35 mouse cellular contexts compared by ENCODE assay signal in the genomic region with DNA sequence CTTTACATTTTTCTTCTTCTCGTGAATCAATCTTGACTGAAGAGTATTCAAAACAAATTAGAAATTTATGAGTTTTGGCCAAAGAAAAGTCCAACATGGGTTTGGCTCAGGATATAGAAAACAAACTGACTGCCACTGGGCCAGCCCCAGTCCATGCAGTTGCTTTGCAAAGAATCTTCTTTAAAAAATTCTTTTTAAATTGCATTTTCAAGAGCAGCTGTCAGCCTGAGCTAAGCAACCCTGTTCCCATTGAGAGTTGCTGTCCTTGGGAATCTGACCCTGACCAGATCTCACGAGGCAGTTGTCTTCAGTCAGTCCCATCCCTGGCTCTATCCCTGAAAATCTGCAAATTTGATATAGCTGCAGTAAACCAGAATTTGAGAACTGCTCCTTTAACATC. TPM values are rescaled to one million over a fixed set of nuclear protein-coding genes. Genes with fewer than 3 reads are reported as not detected.
DNase-seq lines count a peak whose midpoint lies in the region; ATAC-seq and TF ChIP-seq lines count a peak whose summit lies in the region.
"Had no signal": no experiment of that assay in that cellular context is flagged by ENCODE, and none has a peak within 500 bp of the region (broad histone marks: within the 10 kb centered on the region; RNA-seq: fewer than 3 reads in every experiment).

No protein-coding gene starts in this region.

- no peak overlapping the region for H3K4me2 ChIP-seq in kidney, postnatal 0 days (ENCODE audit: low read length)
- no peak overlapping the region for H3K4me2 ChIP-seq in lung, embryonic 16.5 days (ENCODE audit: low read depth, low read length)
- H3K4me2 ChIP-seq: embryonic facial prominence, embryonic 13.5 days; forebrain, embryonic 15.5 days; heart, embryonic 11.5 days; hindbrain, embryonic 13.5 days; limb, embryonic 12.5 days; liver, embryonic 15.5 days; lung, embryonic 15.5 days; neural tube, embryonic 15.5 days had no signal

- no peak overlapping the region for H3K27ac ChIP-seq in kidney, postnatal 0 days
- H3K27ac ChIP-seq in lung, embryonic 16.5 days (ENCODE audit: low read length): peak overlapping the region; percentile 13; the same call in 1 of the 2 replicates
- H3K27ac ChIP-seq: embryonic facial prominence, embryonic 13.5 days; forebrain, embryonic 10.5 days; forebrain, embryonic 15.5 days; gastrocnemius, adult 2 months; hindbrain, embryonic 13.5 days; left cerebral cortex, adult 2 months; limb, embryonic 12.5 days; liver, embryonic 15.5 days; lung, embryonic 15.5 days; macrophage; neural tube, embryonic 15.5 days had no signal

- H3K9me3 ChIP-seq in kidney, postnatal 0 days (replicated peaks; ENCODE audit: low read length): no peaks in the 10 kb centered on the region
- no peaks in the 10 kb centered on the region for H3K9me3 ChIP-seq in lung, embryonic 16.5 days (ENCODE audit: control insufficient read depth, low read length)
- H3K9me3 ChIP-seq: embryonic facial prominence, embryonic 13.5 days; forebrain, embryonic 10.5 days; forebrain, embryonic 15.5 days; hindbrain, embryonic 13.5 days; limb, embryonic 12.5 days; liver, embryonic 15.5 days; lung, embryonic 15.5 days; neural tube, embryonic 15.5 days had no signal

- no peak overlapping the region for H3K9ac ChIP-seq in kidney, postnatal 0 days (ENCODE audit: low read depth, low read length)
- no peak overlapping the region for H3K9ac ChIP-seq in lung, embryonic 16.5 days (ENCODE audit: low read length)
- H3K9ac ChIP-seq: embryonic facial prominence, embryonic 13.5 days; forebrain, embryonic 15.5 days; hindbrain, embryonic 13.5 days; limb, embryonic 12.5 days; liver, embryonic 15.5 days; lung, embryonic 15.5 days; neural tube, embryonic 15.5 days had no signal

- H3K36me3 ChIP-seq in kidney, postnatal 0 days (ENCODE audit: insufficient read depth, low read length): no peaks in the 10 kb centered on the region
- H3K36me3 ChIP-seq in lung, embryonic 16.5 days (ENCODE audit: control insufficient read depth, insufficient read depth, low read length): no peaks in the 10 kb centered on the region
- H3K36me3 ChIP-seq: embryonic facial prominence, embryonic 13.5 days; forebrain, embryonic 10.5 days; forebrain, embryonic 15.5 days; hindbrain, embryonic 13.5 days; limb, embryonic 12.5 days; liver, embryonic 15.5 days; lung, embryonic 15.5 days; neural tube, embryonic 15.5 days had no signal

- no peak; the same call in 1 of the 2 replicates for ATAC-seq in kidney, postnatal 0 days (replicated peaks; ENCODE audit: low FRiP score, low read depth)
- no peak for ATAC-seq in lung, embryonic 16.5 days (ENCODE audit: low read depth)
- ATAC-seq: forebrain, embryonic 15.5 days had no signal

- 53% methylated on average over 2 of the region's 2 CpGs for WGBS in kidney, postnatal 0 days
- WGBS in lung, embryonic 16.5 days: 21% methylated on average over 2 of the region's 2 CpGs

- no peaks in the 10 kb centered on the region for H3K4me1 ChIP-seq in kidney, postnatal 0 days (replicated peaks; ENCODE audit: insufficient read depth, low read length)
- peaks cover 6% of the 10 kb centered on the region for H3K4me1 ChIP-seq in lung, embryonic 16.5 days (replicated peaks; ENCODE audit: control insufficient read depth, insufficient read depth, low read length)
- H3K4me1 ChIP-seq: embryonic facial prominence, embryonic 13.5 days; forebrain, embryonic 10.5 days; hindbrain, embryonic 13.5 days; limb, embryonic 12.5 days; liver, embryonic 15.5 days; neural tube, embryonic 15.5 days had no signal

- no peaks in the 10 kb centered on the region for H3K27me3 ChIP-seq in kidney, postnatal 0 days (ENCODE audit: insufficient read depth, low read length)
- no peaks in the 10 kb centered on the region for H3K27me3 ChIP-seq in lung, embryonic 16.5 days (ENCODE audit: control insufficient read depth, insufficient read depth, low read depth, low read length)
- H3K27me3 ChIP-seq: CH12.LX; embryonic facial prominence, embryonic 13.5 days; forebrain, embryonic 15.5 days; hindbrain, embryonic 13.5 days; limb, embryonic 12.5 days; liver, embryonic 15.5 days; lung, embryonic 15.5 days; neural tube, embryonic 15.5 days had no signal

- TF ChIP-seq CTCF in kidney, postnatal 0 days (IDR thresholded peaks at IDR 0.05; ENCODE audit: low read depth): no peak

- H3K4me3 ChIP-seq in kidney, postnatal 0 days (replicated peaks; ENCODE audit: low read depth, low read length): no peak overlapping the region
- no peak overlapping the region for H3K4me3 ChIP-seq in lung, embryonic 16.5 days (ENCODE audit: low read length)
- H3K4me3 ChIP-seq: embryonic facial prominence, embryonic 13.5 days; forebrain, embryonic 10.5 days; forebrain, embryonic 15.5 days; gastrocnemius, adult 2 months; hindbrain, embryonic 13.5 days; left cerebral cortex, adult 2 months; limb, embryonic 12.5 days; liver, embryonic 15.5 days; lung, embryonic 15.5 days; neural tube, embryonic 15.5 days had no signal

- DNase-seq in adrenal gland, adult (ENCODE audit: inconsistent age in 2 of 2, low spot score in 1 of 2): peak; percentile 26 to 54
- no peak for DNase-seq in adrenal gland, postnatal 10 days
- DNase-seq in kidney, postnatal 0 days (ENCODE audit: low spot score): peak; percentile 64
- DNase-seq in kidney, adult 11 months: no peak
- no peak for DNase-seq in lung, postnatal 14 days
- DNase-seq in adrenal gland, postnatal 36 days: peak; percentile 6 to 40
- DNase-seq in layer of hippocampus, adult 9-11 months: no peak
- DNase-seq: cerebellum, adult 11-12 months; cerebellum, postnatal 10 days; gastrocnemius, adult 2 months; gastrocnemius, postnatal 36 days; heart, adult 18-20 months; heart, postnatal 4 days; kidney, adult 8-10 months; midbrain, embryonic 14.5 days; right cerebral cortex, adult 18-20 months; spleen, adult 18-20 months; thymus, postnatal 25 days had no signal

RNA-seq across cellular contexts. Expression of gene Slc26a3, which starts 8.2 kb away (rescaled TPM):
- under 1 TPM; 0.51 TPM for total RNA-seq in adrenal gland, postnatal 10 days (2021)
- polyA plus RNA-seq in kidney, postnatal 0 days (2015; fragmentation: Nextera tagmentation; extraction: Ambion mirVana): 0.05 TPM in 1 of 2 replicates, not detected in the other
- 0.13 TPM in 1 of 2 replicates, not detected in the other for polyA plus RNA-seq in lung, embryonic 16.5 days (2015; fragmentation: Nextera tagmentation; extraction: Ambion mirVana)
- under 1 TPM; 0.53 to 0.79 TPM for total RNA-seq in adrenal gland, postnatal 36 days (2021)
- total RNA-seq: CH12.LX; common myeloid progenitor, adult 5-6 weeks; ES-E14; gastrocnemius, adult 2 months; gastrocnemius, postnatal 36 days; megakaryocyte-erythroid progenitor cell, adult 5-6 weeks had no signal
- polyA plus RNA-seq: C2C12; embryonic facial prominence, embryonic 13.5 days; forebrain, embryonic 10.5 days; hindbrain, embryonic 13.5 days; limb, embryonic 12.5 days; lung, embryonic 15.5 days; macrophage; midbrain, embryonic 14.5 days had no signal

RNA-seq across cellular contexts. Expression of gene Dld, which starts 31.2 kb away (rescaled TPM):
- 100 to 1,000 TPM; 475 to 479 TPM for total RNA-seq in adrenal gland, postnatal 10 days (2021)
- polyA plus RNA-seq in kidney, postnatal 0 days (2015; fragmentation: Nextera tagmentation; extraction: Ambion mirVana): 196 and 202 TPM in 2 replicates
- polyA plus RNA-seq in lung, embryonic 16.5 days (2015; fragmentation: Nextera tagmentation; extraction: Ambion mirVana): 107 and 121 TPM in 2 replicates
- total RNA-seq in adrenal gland, postnatal 36 days (2021): 100 to 1,000 TPM; 290 to 341 TPM

Comparison
In these comparisons a context has a peak if more than half of its experiments do, and no peak if none do; other contexts are left out.
1. DNase-seq: peak in adrenal gland, adult (2 of 2), kidney, postnatal 0 days (single experiment) and adrenal gland, postnatal 36 days (2 of 2); none in adrenal gland, postnatal 10 days (single experiment), kidney, adult 11 months (single experiment), lung, postnatal 14 days (single experiment) and layer of hippocampus, adult 9-11 months (single experiment).